Mouse (Mus musculus): ENCODE results near the gene Gm10251.
"Not testable (repeated sequence)": the region's sequence is repeated elsewhere in the genome, so short reads cannot be mapped to it uniquely, and the experiment has no call there.

DNA sequence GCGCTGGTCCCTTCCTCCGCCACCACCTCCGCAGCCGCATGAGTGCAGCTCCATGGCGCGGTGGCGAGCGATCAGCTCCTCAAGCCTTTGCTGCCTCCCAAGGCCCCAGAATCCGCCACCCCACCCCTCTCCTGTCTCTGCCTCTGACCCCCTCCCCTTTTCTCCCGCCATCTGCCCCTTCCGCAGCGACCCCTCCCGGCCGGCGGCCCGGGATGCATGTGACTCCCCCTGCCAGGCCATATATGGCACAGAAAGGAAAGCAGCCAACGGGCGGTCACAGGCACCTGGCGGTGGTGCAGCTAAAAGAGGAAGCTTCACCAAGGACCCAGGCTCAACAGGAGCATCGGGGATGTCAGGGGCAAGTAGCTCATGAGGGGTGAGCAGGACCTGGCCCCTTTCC lies 79.0 kb downstream of the Gm10251 start:
- not testable (repeated sequence) for TF ChIP-seq CTCF (conservative IDR thresholded peaks at IDR 0.05; ENCODE audit: low read length); POU5F1 (IDR thresholded peaks at IDR 0.05; ENCODE audit: borderline replicate concordance, low read length)

All from E14TG2a.4 (cell line).